Mouse (Mus musculus) midbrain, embryonic 14.5 days (tissue): ENCODE results near the gene Phkb. TPM values are rescaled to one million over a fixed set of nuclear protein-coding genes. Genes with fewer than 3 reads are reported as not detected.

Source experiments
- ATAC-seq: fragments of 200-750 bp; cut with Nextera tagmentation; 2 replicates; pipeline ENCODE4 v1.8.0; 2017; ENCODE audit warnings: moderate number of reproducible peaks, moderate library complexity; ENCODE audit not compliant: low FRiP score, low TSS enrichment
- DNase-seq: peaks from one replicate; pipeline ENCODE4 v3.0.0-alpha.2; 2015
- H3K27ac ChIP-seq: fragments of 300-500 bp; sonication (generic); replicated peaks from 2 replicates; pipeline ENCODE4 v1.5.1; 2014; ENCODE audit warnings: mild to moderate bottlenecking, low read depth, low read length, moderate library complexity
- H3K27me3 ChIP-seq: fragments of 300-500 bp; sonication (generic); 2 replicates; pipeline ENCODE4 v1.6.1; 2014; ENCODE audit warnings: low read length, control low read depth, mixed read lengths; ENCODE audit not compliant: control insufficient read depth, insufficient read depth
- H3K36me3 ChIP-seq: fragments of 300-500 bp; sonication (generic); 2 replicates; pipeline ENCODE4 v1.6.1; 2014; ENCODE audit warnings: low read length, control low read depth; ENCODE audit not compliant: control insufficient read depth, insufficient read depth
- H3K4me1 ChIP-seq: fragments of 300-500 bp; sonication (generic); 2 replicates; pipeline ENCODE4 v1.6.1; 2014; ENCODE audit warnings: mild to moderate bottlenecking, antibody characterized with exemption, low read length, control low read depth; ENCODE audit not compliant: control insufficient read depth, insufficient read depth
- H3K4me2 ChIP-seq: fragments of 300-500 bp; sonication (generic); 2 replicates; pipeline ENCODE4 v1.6.1; 2014; ENCODE audit warnings: mild to moderate bottlenecking, low read length, moderate library complexity
- H3K4me3 ChIP-seq: fragments of 300-500 bp; sonication (generic); replicated peaks from 2 replicates; pipeline ENCODE4 v1.5.1; 2014; ENCODE audit warnings: low read depth, low read length
- H3K9ac ChIP-seq: fragments of 300-500 bp; sonication (generic); replicated peaks from 2 replicates; pipeline ENCODE4 v1.6.1; 2014; ENCODE audit warnings: mild to moderate bottlenecking, low read length, moderate library complexity
- H3K9me3 ChIP-seq: fragments of 300-500 bp; sonication (generic); 2 replicates; pipeline ENCODE4 v1.6.1; 2016; ENCODE audit warnings: low read length, control low read depth, mixed read lengths; ENCODE audit not compliant: control insufficient read depth
- WGBS: fragments of 180-500 bp; shearing (Covaris S2); extraction: QIAGEN DNeasy Blood & Tissue Kit; methylation state at CpG from one replicate; pipeline ENCODE4 v1.1.7; 2014; 5-methylcytosine and 5-hydroxymethylcytosine counted together
- polyA plus RNA-seq: library from polyadenylated mRNA; unstranded; fragments of >200 nt; fragmentation: Nextera tagmentation; extraction: Ambion mirVana; gene quantifications from 2 replicates; pipeline ENCODE4 v1.2.1, GENCODE M21; 2014

Gene Phkb
- polyA plus RNA-seq, 1 experiment from 2014 or later: 41.3 TPM

- ATAC-seq: no peak
- Histone ChIP-seq H3K4me3 (no peak overlapping the region), H3K27me3 (no peaks in the 10 kb centered on the region), H3K4me1 (no peaks in the 10 kb centered on the region), H3K9ac (no peak overlapping the region), H3K36me3 (no peaks in the 10 kb centered on the region), H3K9me3 (no peaks in the 10 kb centered on the region), H3K27ac (no peak overlapping the region), H3K4me2 (no peak overlapping the region)
- no peak for DNase-seq
- WGBS: 90% methylated on average over 1 of the region's 1 CpGs
These were observed 152.2 kb downstream of the Phkb start for GRCm38 (mm10) chr8:85992911-85993310.

DNA sequence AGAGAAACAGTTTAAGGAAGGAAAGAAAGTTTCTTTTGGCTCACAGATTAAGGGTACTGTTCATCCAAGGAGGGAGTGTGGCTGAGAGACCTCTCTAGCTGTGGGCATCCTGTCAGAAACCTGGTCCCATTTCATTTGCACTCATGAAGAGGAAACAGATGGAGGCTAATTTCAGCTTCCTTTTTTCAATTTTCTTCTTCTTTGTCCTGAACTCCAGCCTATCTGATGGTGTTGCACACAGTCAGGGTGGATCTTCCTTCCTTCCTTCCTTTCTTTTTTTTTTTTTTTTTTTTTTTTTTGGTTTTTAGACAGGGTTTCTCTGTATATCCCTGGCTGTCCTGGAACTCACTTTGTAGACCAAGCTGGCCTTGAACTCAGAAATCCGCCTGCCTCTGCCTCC, 152.9 kb downstream of the Phkb start:
- DNase-seq (no peak), ATAC-seq (no peak)
- Histone ChIP-seq H3K36me3 (no peaks in the 10 kb centered on the region), H3K9me3 (no peaks in the 10 kb centered on the region), H3K4me2 (no peak overlapping the region), H3K9ac (no peak overlapping the region), H3K27me3 (no peaks in the 10 kb centered on the region), H3K27ac (no peak overlapping the region), H3K4me3 (no peak overlapping the region), H3K4me1 (no peaks in the 10 kb centered on the region)
- WGBS: 100% methylated on average over 1 of the region's 1 CpGs

- DNase-seq (no peak), ATAC-seq (no peak)
- H3K9ac ChIP-seq: no peak overlapping the region
- WGBS: 75% methylated on average over 1 of the region's 1 CpGs
- H3K4me2 ChIP-seq: no peak overlapping the region
- no peaks in the 10 kb centered on the region for H3K9me3 ChIP-seq
- H3K36me3 ChIP-seq: no peaks in the 10 kb centered on the region
- H3K27ac ChIP-seq: no peak overlapping the region
- no peaks in the 10 kb centered on the region for H3K4me1 ChIP-seq
- H3K4me3 ChIP-seq: no peak overlapping the region
- no peaks in the 10 kb centered on the region for H3K27me3 ChIP-seq
These were observed 155.2 kb downstream of the Phkb start for GRCm38 (mm10) chr8:85995971-85996370.

GRCm38 (mm10) chr8:86006485-86006884, 165.7 kb downstream of the Phkb start:
- DNase-seq: no peak
- H3K36me3 ChIP-seq: no peaks in the 10 kb centered on the region
- no peak for ATAC-seq

DNA sequence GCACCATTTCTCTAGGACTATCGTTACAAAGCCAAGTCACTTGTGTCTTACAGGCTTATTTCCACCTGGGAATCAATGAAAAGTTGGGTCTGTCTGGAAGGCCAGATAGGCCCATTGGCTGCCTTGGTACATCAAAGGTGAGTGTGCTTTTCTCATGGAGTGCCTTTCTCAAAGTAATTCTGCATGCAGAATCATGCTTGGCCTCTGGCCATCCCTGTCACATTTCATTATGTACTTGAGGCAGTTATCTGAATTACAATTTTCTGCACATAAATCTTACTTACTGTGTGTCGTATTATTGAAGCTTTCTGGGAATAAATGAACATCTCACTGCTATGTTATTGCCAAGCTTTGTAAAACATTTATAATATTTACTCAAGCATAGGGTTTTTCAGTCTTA, 176.0 kb downstream of the Phkb start:
- H3K9me3 ChIP-seq: no peaks in the 10 kb centered on the region
- H3K27ac ChIP-seq: no peak overlapping the region
- H3K9ac ChIP-seq: no peak overlapping the region
- no peak for ATAC-seq
- no peak overlapping the region for H3K4me2 ChIP-seq
- peaks cover 3% of the 10 kb centered on the region; the same call in 1 of the 2 replicates for H3K4me1 ChIP-seq
- 47% methylated on average over 2 of the region's 2 CpGs for WGBS
- H3K36me3 ChIP-seq: peaks cover 5% of the 10 kb centered on the region; the same call in 1 of the 2 replicates
- peak; percentile 66 for DNase-seq
- no peak overlapping the region for H3K4me3 ChIP-seq
- no peaks in the 10 kb centered on the region for H3K27me3 ChIP-seq

More at GRCm38 (mm10) chr8:86006485-86006884, 165.7 kb downstream of the Phkb start:
- Histone ChIP-seq H3K9me3 (no peaks in the 10 kb centered on the region), H3K4me1 (no peaks in the 10 kb centered on the region), H3K4me3 (no peak overlapping the region), H3K4me2 (no peak overlapping the region), H3K27ac (no peak overlapping the region), H3K27me3 (no peaks in the 10 kb centered on the region), H3K9ac (no peak overlapping the region)

DNA sequence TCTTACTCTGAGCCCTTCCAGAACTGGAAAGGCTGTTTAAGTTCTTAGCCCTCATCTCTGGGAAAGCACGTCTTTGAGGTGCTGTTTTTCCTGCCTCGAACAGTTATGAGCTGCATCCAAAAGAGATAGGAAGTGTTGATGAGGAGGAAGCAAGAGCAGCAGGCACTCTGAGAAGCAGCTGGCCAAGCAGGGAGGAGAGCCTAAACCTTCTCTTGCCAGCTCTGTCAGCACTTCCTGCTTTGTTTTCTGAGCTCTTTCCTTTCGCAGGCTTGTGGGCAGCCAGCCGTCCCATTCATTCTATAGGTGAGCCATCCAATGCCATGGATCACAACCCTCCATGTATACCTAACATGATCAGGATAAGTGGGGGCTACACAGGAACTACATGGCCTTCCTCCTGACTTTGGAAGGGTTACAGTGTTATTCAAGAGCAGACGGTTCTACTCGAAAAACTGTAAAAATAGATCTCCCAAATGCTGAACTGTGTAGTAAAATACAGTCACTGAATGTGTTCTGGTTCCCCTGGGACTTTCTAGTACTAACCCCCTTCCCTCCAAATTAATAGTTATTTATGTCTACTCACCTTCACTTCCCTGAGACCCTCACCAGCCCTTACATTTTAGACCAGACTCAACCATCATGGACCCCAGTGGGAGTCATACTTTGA, 188.0 kb downstream of the Phkb start:
- DNase-seq: no peak
- H3K4me3 ChIP-seq: no peak overlapping the region
- H3K27me3 ChIP-seq: no peaks in the 10 kb centered on the region
- H3K4me2 ChIP-seq: no peak overlapping the region
- no peak overlapping the region for H3K27ac ChIP-seq
- no peak for ATAC-seq
- no peaks in the 10 kb centered on the region for H3K4me1 ChIP-seq
- H3K9me3 ChIP-seq: no peaks in the 10 kb centered on the region
- no peaks in the 10 kb centered on the region for H3K36me3 ChIP-seq
- 81% methylated on average over 6 of the region's 6 CpGs for WGBS
- no peak overlapping the region for H3K9ac ChIP-seq

GRCm38 (mm10) chr8:86029451-86029850, 188.7 kb downstream of the Phkb start:
- Histone ChIP-seq H3K36me3 (no peaks in the 10 kb centered on the region), H3K9me3 (no peaks in the 10 kb centered on the region), H3K4me3 (no peak overlapping the region), H3K9ac (no peak overlapping the region), H3K4me1 (no peaks in the 10 kb centered on the region), H3K4me2 (no peak overlapping the region), H3K27me3 (no peaks in the 10 kb centered on the region), H3K27ac (no peak overlapping the region)
- DNase-seq (no peak), ATAC-seq (no peak)
- 91% methylated on average over 7 of the region's 7 CpGs for WGBS

GRCm38 (mm10) chr8:86034662-86035365, 194.1 kb downstream of the Phkb start:
- ATAC-seq (no peak), DNase-seq (no peak)
- Histone ChIP-seq H3K27me3 (no peaks in the 10 kb centered on the region), H3K36me3 (no peaks in the 10 kb centered on the region), H3K27ac (no peak overlapping the region), H3K9ac (no peak overlapping the region), H3K4me2 (no peak overlapping the region), H3K4me1 (no peaks in the 10 kb centered on the region), H3K4me3 (no peak overlapping the region), H3K9me3 (no peaks in the 10 kb centered on the region)
- WGBS: 90% methylated on average over 6 of the region's 6 CpGs

DNA sequence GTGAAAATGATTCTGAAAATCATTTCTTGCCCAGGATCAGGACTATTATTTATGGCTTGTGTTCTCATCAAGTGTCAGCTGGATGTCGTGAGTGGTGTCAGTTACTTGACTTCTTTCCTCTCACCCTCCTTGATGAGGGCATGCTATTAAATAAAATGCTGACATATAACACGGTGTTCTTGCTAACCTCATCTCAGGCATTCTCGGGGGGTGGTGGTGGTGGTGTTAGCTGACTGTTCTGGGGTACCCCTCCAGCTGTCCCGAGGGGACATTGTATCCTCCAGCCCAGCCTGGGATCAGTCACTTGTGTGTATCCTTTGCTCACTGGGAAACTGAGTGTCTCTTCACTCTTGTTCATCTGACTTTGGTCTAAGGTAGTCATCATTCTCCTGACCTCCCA, 194.6 kb downstream of the Phkb start:
- 90% methylated on average over 4 of the region's 4 CpGs for WGBS
- ATAC-seq (no peak), DNase-seq (no peak)
- H3K4me1 ChIP-seq: no peaks in the 10 kb centered on the region
- no peaks in the 10 kb centered on the region for H3K9me3 ChIP-seq
- no peaks in the 10 kb centered on the region for H3K36me3 ChIP-seq
- no peak overlapping the region for H3K9ac ChIP-seq
- H3K4me2 ChIP-seq: no peak overlapping the region
- H3K27me3 ChIP-seq: no peaks in the 10 kb centered on the region
- no peak overlapping the region for H3K4me3 ChIP-seq
- no peak overlapping the region for H3K27ac ChIP-seq
